Mouse (Mus musculus) thymus, adult 2 months (tissue): ENCODE results near the gene Plch2.

Experiments
- CTCF ChIP-seq: fragments of 200-500 bp; IDR thresholded peaks from 2 replicates; pipeline ENCODE4 v1.5.1; 2012; ENCODE audit warnings: mild to moderate bottlenecking, control low read depth, low read length, moderate library complexity, borderline replicate concordance; ENCODE audit not compliant: control insufficient read depth, poor library complexity, insufficient read depth; ENCODE audit errors: extremely low read depth
- POLR2A ChIP-seq: fragments of 200-500 bp; IDR thresholded peaks from 2 replicates; pipeline ENCODE4 v1.6.1; 2012; ENCODE audit warnings: mild to moderate bottlenecking, low read length, control low read depth, moderate library complexity; ENCODE audit not compliant: control insufficient read depth, poor library complexity, insufficient read depth; ENCODE audit errors: extremely low read depth

GRCm38 (mm10) chr4:155089241-155089640 is 32.7 kb upstream of the Plch2 start:
- TF ChIP-seq CTCF, result no peak
- TF ChIP-seq POLR2A, result no peak
